Mouse (Mus musculus) liver, embryonic 14.5 days (tissue): Measurements from ENCODE around the gene Zdhhc16.

Experiments used
- CTCF ChIP-seq: IDR thresholded peaks from 2 replicates; pipeline ENCODE4 v1.5.1; 2016; ENCODE audit warnings: antibody characterized with exemption, low read depth, control low read depth
- EP300 ChIP-seq: IDR thresholded peaks from 2 replicates; pipeline ENCODE4 v1.6.1; 2016; ENCODE audit warnings: antibody characterized with exemption, low read depth

DNA sequence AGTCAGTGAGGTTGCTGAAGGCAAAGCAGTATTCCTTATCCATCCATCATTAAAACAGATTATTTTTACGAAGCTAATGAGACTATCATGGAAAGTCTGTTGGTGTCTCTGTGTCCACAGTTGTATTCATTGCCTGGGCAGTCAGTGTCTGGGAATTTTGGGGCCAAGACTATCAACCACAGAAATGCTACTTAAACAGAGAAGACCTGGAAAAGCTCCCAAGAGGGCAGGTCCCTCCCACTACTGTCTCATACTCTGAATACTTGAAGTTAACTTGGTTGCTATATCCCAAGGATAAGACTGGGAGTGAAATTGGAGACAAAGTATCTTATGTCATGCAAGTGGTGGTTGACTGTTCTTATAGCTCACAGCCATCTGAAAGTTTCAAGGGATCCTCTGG, 2.6 kb downstream of the Zdhhc16 start:
- TF ChIP-seq CTCF (no peak), EP300 (no peak)
